18 mouse cellular contexts compared by ENCODE assay signal in the genomic region with DNA sequence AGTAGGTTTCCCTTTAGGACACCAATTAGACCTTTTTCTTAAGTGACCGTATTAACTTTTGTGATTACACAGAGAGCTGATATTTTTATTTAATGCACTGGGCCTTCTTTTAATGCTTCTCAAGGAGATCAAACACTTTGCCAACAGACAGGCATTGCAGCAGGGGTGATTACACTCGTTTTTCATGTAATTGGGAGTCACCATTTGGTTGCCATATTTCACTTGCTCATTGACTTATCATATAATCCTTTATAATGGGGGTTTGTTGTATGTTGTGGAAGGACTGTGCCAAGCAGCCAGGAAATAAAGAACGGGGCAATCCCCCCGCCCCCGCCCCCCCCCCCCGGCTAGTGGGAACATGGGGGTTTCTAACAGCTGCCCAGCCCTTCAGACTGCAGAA.
"Had no signal": no experiment of that assay in that cellular context is flagged by ENCODE, and none has a peak within 500 bp of the region (broad histone marks: within the 10 kb centered on the region; RNA-seq: fewer than 3 reads in every experiment).

No protein-coding gene starts in this region.

- H3K4me1 ChIP-seq: lung, embryonic 15.5 days; megakaryocyte, embryonic 14.5 days; neural tube, embryonic 12.5 days; stomach, embryonic 15.5 days had no signal

- ATAC-seq: liver, postnatal 0 days; lung, postnatal 0 days; midbrain, embryonic 13.5 days; midbrain, embryonic 15.5 days had no signal

- H3K36me3 ChIP-seq: lung, embryonic 15.5 days; midbrain, embryonic 13.5 days; midbrain, embryonic 15.5 days; neural tube, embryonic 12.5 days; stomach, embryonic 15.5 days had no signal

- H3K4me2 ChIP-seq: lung, embryonic 15.5 days; midbrain, embryonic 11.5 days; midbrain, embryonic 13.5 days; midbrain, embryonic 15.5 days; neural tube, embryonic 12.5 days; stomach, embryonic 15.5 days had no signal

- DNase-seq: liver, postnatal 0 days; lung, adult 2 months; lung, postnatal 14 days; lung, postnatal 36 days; right cerebral cortex, postnatal 14 days; thymus, adult 2 months; thymus, postnatal 25 days; thymus, postnatal 4 days had no signal

- H3K4me3 ChIP-seq: lung, embryonic 15.5 days; megakaryocyte, embryonic 14.5 days; midbrain, embryonic 13.5 days; midbrain, embryonic 15.5 days; neural tube, embryonic 12.5 days; stomach, embryonic 15.5 days had no signal

- H3K27ac ChIP-seq: lung, embryonic 15.5 days; macrophage; midbrain, embryonic 13.5 days; midbrain, embryonic 15.5 days; neural tube, embryonic 12.5 days; stomach, embryonic 15.5 days; stomach, postnatal 0 days had no signal

- H3K9ac ChIP-seq: liver, postnatal 0 days; lung, embryonic 15.5 days; midbrain, embryonic 13.5 days; midbrain, embryonic 15.5 days; neural tube, embryonic 12.5 days; stomach, embryonic 15.5 days had no signal

- H3K9me3 ChIP-seq: lung, embryonic 15.5 days; megakaryocyte, embryonic 14.5 days; midbrain, embryonic 13.5 days; midbrain, embryonic 15.5 days; neural tube, embryonic 12.5 days; stomach, embryonic 15.5 days had no signal

- H3K27me3 ChIP-seq: lung, embryonic 15.5 days; megakaryocyte, embryonic 14.5 days; midbrain, embryonic 13.5 days; midbrain, embryonic 15.5 days; neural tube, embryonic 12.5 days; stomach, embryonic 15.5 days had no signal
